Mouse (Mus musculus) bone marrow macrophage, adult 2 months (primary cell): Measurements from ENCODE around the gene Speg.

Experiments
- CTCF ChIP-seq: IDR thresholded peaks from 2 replicates; pipeline ENCODE4 v1.5.1; 2012; ENCODE audit warnings: low read depth, mild to moderate bottlenecking, low read length, moderate library complexity
- POLR2A ChIP-seq: IDR thresholded peaks from 2 replicates; pipeline ENCODE4 v1.6.1; 2012; ENCODE audit warnings: mild to moderate bottlenecking, low read depth, low read length, borderline replicate concordance

GRCm38 (mm10) chr1:75379196-75379595, 4.1 kb downstream of the Speg start:
- TF ChIP-seq POLR2A (no peak), CTCF (no peak)
